Mouse (Mus musculus) neural tube, embryonic 13.5 days (tissue): ENCODE measurements around the gene Mpdu1. TPM values are rescaled to one million over a fixed set of nuclear protein-coding genes. Genes with fewer than 3 reads are reported as not detected.
"Not testable (repeated sequence)": the region's sequence is repeated elsewhere in the genome, so short reads cannot be mapped to it uniquely, and the experiment has no call there.

Source experiments
- ATAC-seq: fragments of 200-750 bp; cut with Nextera tagmentation; 2 replicates; pipeline ENCODE4 v1.8.0; 2017; ENCODE audit warnings: low read depth, mild to moderate bottlenecking, moderate TSS enrichment, moderate library complexity
- H3K27ac ChIP-seq: fragments of 300-500 bp; sonication (generic); replicated peaks from 2 replicates; pipeline ENCODE4 v1.5.1; 2015; ENCODE audit warnings: moderate library complexity, mild to moderate bottlenecking, inconsistent platforms
- H3K27me3 ChIP-seq: fragments of 300-500 bp; sonication (generic); 2 replicates; pipeline ENCODE4 v1.6.1; 2015; ENCODE audit warnings: mild to moderate bottlenecking, inconsistent platforms
- H3K36me3 ChIP-seq: fragments of 300-500 bp; sonication (generic); 2 replicates; pipeline ENCODE4 v1.6.1; 2015; ENCODE audit warnings: mild to moderate bottlenecking, inconsistent platforms
- H3K4me1 ChIP-seq: fragments of 300-500 bp; sonication (generic); replicated peaks from 2 replicates; pipeline ENCODE4 v1.6.1; 2015; ENCODE audit warnings: inconsistent platforms
- H3K4me2 ChIP-seq: fragments of 300-500 bp; sonication (generic); 2 replicates; pipeline ENCODE4 v1.6.1; 2015; ENCODE audit warnings: inconsistent platforms, mild to moderate bottlenecking, moderate library complexity
- H3K4me3 ChIP-seq: fragments of 300-500 bp; sonication (generic); 2 replicates; pipeline ENCODE4 v1.5.1; 2015; ENCODE audit warnings: mild to moderate bottlenecking, inconsistent platforms
- H3K9ac ChIP-seq: fragments of 300-500 bp; sonication (generic); 2 replicates; pipeline ENCODE4 v1.6.1; 2015; ENCODE audit warnings: moderate library complexity, mild to moderate bottlenecking, inconsistent platforms
- H3K9me3 ChIP-seq: fragments of 300-500 bp; sonication (generic); 2 replicates; pipeline ENCODE4 v1.6.1; 2016; ENCODE audit warnings: inconsistent platforms
- WGBS: fragments of 180-500 bp; shearing (Covaris S2); methylation state at CpG from one replicate; pipeline ENCODE4 v1.1.7; 2015; 5-methylcytosine and 5-hydroxymethylcytosine counted together
- polyA plus RNA-seq: library from polyadenylated mRNA; unstranded; fragments of >200 nt; fragmentation: Nextera tagmentation; extraction: Ambion mirVana; gene quantifications from 2 replicates; pipeline ENCODE4 v1.2.1, GENCODE M21; 2015

Mpdu1 gene
- polyA plus RNA-seq, 1 experiment from 2014 or later: 92.1 TPM

DNA sequence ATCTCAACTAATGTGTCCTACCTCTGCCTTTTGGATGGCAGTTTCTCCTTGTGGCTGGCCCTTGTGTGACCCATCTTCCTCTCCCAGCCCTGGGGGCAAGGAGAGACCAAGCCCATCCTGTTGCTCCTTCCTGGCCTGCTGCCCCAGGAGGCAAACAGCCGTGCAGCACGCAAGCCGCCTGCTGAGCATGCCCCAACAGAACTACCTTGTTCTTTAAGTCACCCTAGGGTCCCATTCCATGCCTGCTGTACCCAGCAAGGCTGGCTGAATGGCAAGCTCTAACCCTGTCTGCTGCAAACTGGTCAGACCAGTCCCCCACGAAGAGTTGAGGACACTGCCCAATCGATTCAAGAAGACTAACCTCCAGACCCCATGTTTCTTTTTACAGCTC lies 6.4 kb downstream of the Mpdu1 start:
- Histone ChIP-seq H3K4me2 (no peak overlapping the region), H3K9ac (peak overlapping the region; percentile 52; the same call in 1 of the 2 replicates), H3K9me3 (no peaks in the 10 kb centered on the region), H3K27me3 (no peaks in the 10 kb centered on the region), H3K4me1 (peaks cover 28% of the 10 kb centered on the region), H3K4me3 (0 out of 2 replicates have a peak overlapping the region, but pooled peaks have one; percentile 1), H3K27ac (0 out of 2 replicates have a peak overlapping the region, but pooled peaks have one; percentile 23), H3K36me3 (peaks cover 84% of the 10 kb centered on the region)
- no peak for ATAC-seq
- 75% methylated on average over 5 of the region's 5 CpGs for WGBS

DNA sequence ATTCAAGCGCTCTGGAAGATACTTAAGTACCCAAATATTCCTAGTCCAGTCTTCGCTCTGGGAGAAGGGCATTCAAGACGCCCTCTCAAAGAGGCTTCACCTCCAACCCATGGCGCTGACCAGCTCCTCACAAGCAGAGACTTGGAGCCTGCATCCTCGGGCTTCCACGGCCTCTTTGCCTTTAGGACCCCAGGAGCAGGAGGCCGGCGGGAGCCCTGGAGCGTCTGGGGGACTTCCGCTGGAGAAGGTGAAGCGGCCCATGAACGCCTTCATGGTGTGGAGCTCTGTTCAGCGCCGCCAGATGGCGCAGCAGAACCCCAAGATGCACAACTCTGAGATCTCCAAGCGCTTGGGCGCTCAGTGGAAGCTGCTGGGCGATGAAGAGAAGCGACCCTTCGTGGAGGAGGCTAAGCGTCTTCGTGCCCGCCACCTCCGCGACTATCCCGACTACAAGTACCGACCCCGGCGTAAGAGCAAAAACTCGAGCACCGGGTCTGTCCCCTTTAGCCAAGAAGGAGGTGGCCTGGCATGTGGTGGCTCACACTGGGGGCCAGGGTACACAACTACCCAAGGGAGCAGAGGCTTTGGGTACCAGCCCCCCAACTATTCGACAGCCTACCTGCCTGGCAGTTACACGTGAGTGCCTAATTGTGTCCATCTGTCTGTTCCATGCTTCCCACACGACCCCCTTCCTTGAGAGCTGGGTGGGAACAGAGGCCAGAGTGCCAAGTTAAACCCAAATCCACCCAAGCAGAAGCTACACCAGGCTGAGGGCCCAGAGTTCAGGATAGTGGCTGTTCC lies 7.0 kb downstream of the Mpdu1 start, which contains the start of gene Sox15:
TSS of gene Sox15 (plus strand) at position 51 of the 801 bp plus-strand sequence.
- no peaks in the 10 kb centered on the region for H3K27me3 ChIP-seq
- peak within 1 kb of the TSS; percentile 52; the same call in 1 of the 2 replicates for H3K9ac ChIP-seq
- no peaks in the 10 kb centered on the region for H3K9me3 ChIP-seq
- H3K4me3 ChIP-seq: 0 out of 2 replicates have a peak within 1 kb of the TSS, but pooled peaks have one; percentile 1
- 0 out of 2 replicates have a peak within 1 kb of the TSS, but pooled peaks have one; percentile 23 for H3K27ac ChIP-seq
- H3K4me1 ChIP-seq: peaks cover 22% of the 10 kb centered on the region
- H3K36me3 ChIP-seq: peaks cover 88% of the 10 kb centered on the region
- no peak within 1 kb of the TSS for H3K4me2 ChIP-seq
- 26% methylated on average over 34 of the region's 34 CpGs for WGBS
- peak; percentile 75; the same call in 1 of the 2 replicates for ATAC-seq

DNA sequence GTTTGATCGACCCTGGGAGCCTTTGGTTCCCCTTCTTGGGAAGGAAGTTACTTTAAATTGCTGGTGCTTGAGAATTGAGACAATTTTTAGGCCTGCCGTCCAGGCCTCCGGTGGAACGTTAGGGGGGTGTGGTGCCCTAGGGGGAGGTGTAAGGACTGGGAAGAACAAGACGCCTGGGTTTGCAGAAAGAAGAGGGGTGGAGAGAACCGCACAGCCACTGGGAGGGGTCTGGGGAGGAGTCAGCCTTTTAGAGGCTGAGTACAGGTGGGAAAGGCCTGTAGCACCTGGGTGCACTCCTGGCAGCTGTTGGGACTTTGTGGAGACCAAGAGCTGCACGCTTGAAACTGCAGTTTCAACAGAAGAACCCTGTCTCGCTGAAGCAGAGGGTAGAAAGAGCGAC lies 7.7 kb downstream of the Mpdu1 start:
- Histone ChIP-seq H3K4me3 (no peak overlapping the region), H3K36me3 (peaks cover 89% of the 10 kb centered on the region), H3K27ac (0 out of 2 replicates have a peak overlapping the region, but pooled peaks have one; percentile 2), H3K27me3 (no peaks in the 10 kb centered on the region), H3K9ac (0 out of 2 replicates have a peak overlapping the region, but pooled peaks have one; percentile 52), H3K4me2 (no peak overlapping the region), H3K4me1 (peaks cover 20% of the 10 kb centered on the region), H3K9me3 (no peaks in the 10 kb centered on the region)
- 48% methylated on average over 9 of the region's 9 CpGs for WGBS
- no peak for ATAC-seq

DNA sequence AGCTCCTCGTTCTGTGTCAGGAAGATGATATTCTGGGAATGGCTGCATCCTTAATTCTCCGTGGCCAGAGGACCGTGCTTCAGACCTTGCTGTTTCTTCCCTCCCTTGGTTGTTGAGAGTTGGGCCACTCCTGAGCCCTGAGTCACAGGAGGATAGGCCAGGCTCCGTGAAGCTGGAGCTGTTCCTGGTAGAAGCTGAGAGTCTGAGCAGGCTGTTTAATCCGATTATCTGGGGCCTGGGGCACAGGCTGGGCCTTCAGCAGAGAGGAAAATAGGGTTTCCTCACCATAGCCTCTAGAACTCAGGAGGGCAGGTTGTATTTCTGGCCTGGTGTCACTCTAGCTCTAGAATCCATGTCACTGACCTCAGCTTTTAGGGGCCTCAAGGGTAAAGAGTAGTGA lies 9.0 kb downstream of the Mpdu1 start:
- H3K9me3 ChIP-seq: no peaks in the 10 kb centered on the region
- ATAC-seq: no peak
- WGBS: 79% methylated on average over 5 of the region's 5 CpGs
- H3K4me1 ChIP-seq: peaks cover 20% of the 10 kb centered on the region
- no peak overlapping the region for H3K9ac ChIP-seq
- no peak overlapping the region for H3K4me2 ChIP-seq
- H3K36me3 ChIP-seq: peaks cover 90% of the 10 kb centered on the region
- H3K27ac ChIP-seq: no peak overlapping the region
- no peaks in the 10 kb centered on the region for H3K27me3 ChIP-seq
- no peak overlapping the region for H3K4me3 ChIP-seq

DNA sequence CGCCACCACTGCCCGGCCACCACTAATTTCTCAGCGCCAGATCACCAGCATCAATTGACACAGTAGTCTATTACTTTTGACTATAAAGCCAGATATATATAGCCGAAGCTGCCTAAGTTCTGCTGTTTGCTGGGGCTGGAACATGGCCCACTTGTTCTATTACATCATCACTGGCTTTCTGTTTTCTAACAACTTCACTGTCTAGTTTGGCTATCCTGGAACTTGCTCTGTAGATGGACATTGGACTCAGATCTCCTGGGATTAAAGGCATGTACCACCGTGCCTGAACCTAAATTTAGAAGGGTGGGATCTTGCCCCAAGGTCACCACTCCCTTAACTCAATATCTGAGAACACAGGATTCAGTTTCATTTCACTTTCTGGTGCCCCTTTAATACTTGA lies 16.6 kb downstream of the Mpdu1 start:
- Histone ChIP-seq H3K9ac (no peak overlapping the region), H3K27ac (no peak overlapping the region), H3K4me3 (no peak overlapping the region), H3K27me3 (no peaks in the 10 kb centered on the region), H3K4me2 (no peak overlapping the region), H3K9me3 (no peaks in the 10 kb centered on the region), H3K4me1 (no peaks in the 10 kb centered on the region), H3K36me3 (peaks cover 99% of the 10 kb centered on the region)
- no peak for ATAC-seq
- WGBS: 93% methylated on average over 5 of the region's 5 CpGs

DNA sequence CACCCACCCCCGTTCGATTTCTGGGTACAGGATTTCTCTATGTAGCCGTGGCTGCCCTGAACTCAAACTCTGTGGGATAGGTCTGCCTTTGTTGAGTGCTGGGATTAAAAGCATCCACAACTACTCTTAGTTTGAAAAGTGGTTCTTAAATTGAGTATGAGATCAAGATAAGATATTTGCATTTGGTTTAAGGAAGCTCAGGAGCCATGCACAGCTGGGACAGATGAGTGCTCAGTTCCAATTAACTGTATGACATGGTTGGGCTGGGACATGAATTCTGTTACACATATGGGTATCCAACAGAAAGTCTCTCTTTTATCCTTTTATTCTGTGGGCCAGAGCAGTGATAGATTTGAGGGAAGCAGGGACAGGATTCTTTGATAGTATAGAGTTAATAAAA lies 27.0 kb downstream of the Mpdu1 start:
- Histone ChIP-seq H3K4me1 (peaks cover 41% of the 10 kb centered on the region), H3K9ac (0 out of 2 replicates have a peak overlapping the region, but pooled peaks have one; percentile 38), H3K4me3 (no peak overlapping the region; the same call in 1 of the 2 replicates), H3K36me3 (peaks cover 33% of the 10 kb centered on the region), H3K9me3 (no peaks in the 10 kb centered on the region), H3K27ac (no peak overlapping the region), H3K27me3 (no peaks in the 10 kb centered on the region), H3K4me2 (peak overlapping the region; percentile 83)
- ATAC-seq: no peak
- 89% methylated on average over 3 of the region's 3 CpGs for WGBS

DNA sequence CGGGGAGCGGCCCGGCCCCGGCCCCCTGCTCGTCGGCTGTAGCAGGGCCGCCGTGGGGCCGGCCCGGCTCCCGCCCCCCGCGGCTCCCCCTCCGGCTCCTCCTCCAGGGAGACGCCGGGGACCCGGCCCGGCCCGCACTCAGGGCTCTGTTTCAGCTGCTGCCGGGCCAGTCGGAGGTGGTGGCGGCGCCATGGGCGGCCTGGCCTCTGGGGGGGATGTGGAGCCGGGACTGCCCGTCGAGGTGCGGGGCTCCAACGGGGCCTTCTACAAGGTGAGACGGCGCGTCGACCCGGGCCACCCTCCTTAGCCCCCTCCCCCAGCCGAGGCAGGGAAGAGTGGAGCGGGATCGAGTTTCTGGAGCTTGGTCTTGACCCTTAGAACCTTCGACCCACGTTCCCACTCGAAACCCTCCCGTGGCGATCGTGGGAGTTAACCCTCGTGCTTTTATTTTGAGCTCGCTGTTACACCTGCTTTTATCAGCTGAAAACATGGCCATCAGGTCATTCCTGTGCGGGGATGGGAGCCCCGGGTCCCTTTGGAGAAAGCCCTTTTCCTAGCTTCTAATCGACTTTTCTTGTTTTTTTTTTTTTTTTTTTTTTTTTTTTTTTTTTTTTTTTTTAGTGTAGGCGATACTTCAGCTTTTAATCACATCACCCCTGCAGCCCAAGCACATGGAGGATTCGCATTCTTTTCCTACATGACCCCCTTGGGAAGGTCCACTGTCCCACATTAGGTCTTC lies 29.1 kb downstream of the Mpdu1 start:
- 1% methylated on average over 48 of the region's 50 CpGs for WGBS

DNA sequence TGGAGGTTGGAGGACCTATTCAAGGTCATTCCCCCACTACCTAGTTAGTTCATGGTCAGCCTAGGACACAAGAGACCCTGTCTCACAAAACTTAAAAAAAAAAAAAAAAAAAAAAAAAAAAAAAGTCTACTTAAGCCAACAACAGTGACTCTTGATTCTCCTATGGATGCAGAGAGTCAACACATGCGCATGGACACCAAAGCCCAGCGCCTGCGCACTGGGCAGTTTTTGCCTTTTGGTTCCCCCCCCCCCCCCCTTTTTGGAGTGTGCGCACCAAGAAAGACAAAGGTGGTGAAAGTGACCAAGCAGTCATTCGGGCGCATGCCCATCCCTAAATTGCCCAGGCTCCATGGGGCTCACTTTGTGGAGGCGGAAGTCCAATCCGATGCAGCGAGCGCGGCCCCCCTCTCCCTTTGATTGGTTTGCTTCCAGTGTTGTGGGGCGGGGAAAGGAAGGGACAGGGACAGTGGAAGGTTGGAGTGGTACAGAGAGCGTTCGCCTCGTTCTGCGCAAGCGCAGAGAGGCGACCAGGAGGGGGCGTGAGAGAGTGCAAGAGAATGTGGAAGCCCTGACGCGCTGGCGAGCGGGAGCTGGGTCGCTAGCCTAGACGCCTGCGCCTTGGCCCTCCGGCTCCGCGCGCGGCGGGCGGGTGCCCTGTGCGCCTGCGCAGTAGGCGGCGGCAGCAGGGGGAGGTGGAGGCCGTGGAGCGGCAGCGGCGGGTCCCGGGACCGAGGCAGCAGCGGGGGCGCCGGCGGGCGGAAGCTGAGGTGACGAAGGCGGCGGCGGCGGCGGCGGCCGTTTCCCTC lies 30.0 kb downstream of the Mpdu1 start, which contains the start of gene Fxr2:
TSS of gene Fxr2 (plus strand) at position 707 of the 806 bp plus-strand sequence.
- H3K4me2 ChIP-seq: peak within 1 kb of the TSS; percentile 83
- WGBS: 0% methylated on average over 41 of the region's 56 CpGs
- H3K9me3 ChIP-seq: no peaks in the 10 kb centered on the region
- H3K4me1 ChIP-seq: peaks cover 41% of the 10 kb centered on the region
- ATAC-seq: peak; percentile 99
- peaks cover 9% of the 10 kb centered on the region for H3K36me3 ChIP-seq
- H3K9ac ChIP-seq: peak within 1 kb of the TSS; percentile 99
- H3K27ac ChIP-seq: peak within 1 kb of the TSS; percentile 97
- no peaks in the 10 kb centered on the region for H3K27me3 ChIP-seq
- peak within 1 kb of the TSS; percentile 99 for H3K4me3 ChIP-seq

More for the DNA sequence above, 29.1 kb downstream of the Mpdu1 start:
- peak overlapping the region; percentile 97 for H3K27ac ChIP-seq
- ATAC-seq: peak; percentile 59
- peak overlapping the region; percentile 99 for H3K9ac ChIP-seq
- no peaks in the 10 kb centered on the region for H3K9me3 ChIP-seq
- peaks cover 15% of the 10 kb centered on the region for H3K36me3 ChIP-seq
- no peaks in the 10 kb centered on the region for H3K27me3 ChIP-seq
- H3K4me1 ChIP-seq: peaks cover 41% of the 10 kb centered on the region
- H3K4me3 ChIP-seq: peak overlapping the region; percentile 99
- peak overlapping the region; percentile 83 for H3K4me2 ChIP-seq

DNA sequence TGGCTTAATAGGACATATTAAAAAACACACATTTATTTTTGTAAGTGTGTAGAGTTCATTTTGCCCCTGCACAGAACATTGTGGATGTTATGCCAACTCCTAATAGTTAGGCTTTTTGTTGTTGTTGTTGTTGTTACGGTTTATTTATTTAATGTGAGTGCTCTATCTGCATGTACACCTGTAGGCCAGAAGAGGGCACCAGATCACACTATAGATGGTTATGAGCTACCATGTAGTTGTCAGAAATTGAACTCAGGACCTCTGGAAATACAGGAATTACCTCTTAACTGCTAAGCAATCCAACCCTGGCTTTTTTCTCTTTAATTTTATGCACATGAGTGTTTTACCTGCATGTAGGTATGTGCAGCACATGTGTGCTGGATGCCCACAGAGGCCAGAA lies 32.6 kb downstream of the Mpdu1 start:
- Histone ChIP-seq H3K4me3 (no peak overlapping the region), H3K36me3 (no peaks in the 10 kb centered on the region), H3K9ac (no peak overlapping the region), H3K27me3 (no peaks in the 10 kb centered on the region), H3K4me1 (peaks cover 18% of the 10 kb centered on the region), H3K27ac (no peak overlapping the region), H3K9me3 (no peaks in the 10 kb centered on the region), H3K4me2 (no peak overlapping the region)
- no peak for ATAC-seq
- 70% methylated on average over 1 of the region's 1 CpGs for whole genome bisulfite sequencing

DNA sequence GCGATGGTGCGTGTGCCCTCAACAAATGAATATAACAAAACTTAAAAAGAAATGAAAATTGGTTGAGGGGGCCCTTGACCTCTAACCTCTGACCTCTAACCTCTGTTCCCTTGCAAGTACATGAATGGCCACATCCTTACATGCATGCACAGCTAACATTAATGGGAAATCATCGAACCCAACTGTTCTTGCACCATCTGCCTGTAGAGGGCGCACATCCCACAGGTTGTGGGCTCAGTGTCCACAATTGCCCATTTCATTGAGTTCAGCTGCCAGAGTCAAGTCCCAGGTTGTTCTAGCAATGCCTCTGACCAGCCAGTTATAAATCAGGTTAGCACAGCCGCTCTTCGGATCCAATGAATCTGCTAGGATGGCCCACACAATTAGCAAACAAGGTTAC lies 34.2 kb downstream of the Mpdu1 start:
- H3K36me3 ChIP-seq: no peaks in the 10 kb centered on the region
- 32% methylated on average over 6 of the region's 6 CpGs for WGBS
- no peaks in the 10 kb centered on the region for H3K9me3 ChIP-seq
- H3K27ac ChIP-seq: no peak overlapping the region
- no peak overlapping the region for H3K4me3 ChIP-seq
- no peaks in the 10 kb centered on the region for H3K27me3 ChIP-seq
- no peak overlapping the region for H3K9ac ChIP-seq
- H3K4me2 ChIP-seq: no peak overlapping the region
- ATAC-seq: no peak
- peaks cover 6% of the 10 kb centered on the region; the same call in 1 of the 2 replicates for H3K4me1 ChIP-seq

DNA sequence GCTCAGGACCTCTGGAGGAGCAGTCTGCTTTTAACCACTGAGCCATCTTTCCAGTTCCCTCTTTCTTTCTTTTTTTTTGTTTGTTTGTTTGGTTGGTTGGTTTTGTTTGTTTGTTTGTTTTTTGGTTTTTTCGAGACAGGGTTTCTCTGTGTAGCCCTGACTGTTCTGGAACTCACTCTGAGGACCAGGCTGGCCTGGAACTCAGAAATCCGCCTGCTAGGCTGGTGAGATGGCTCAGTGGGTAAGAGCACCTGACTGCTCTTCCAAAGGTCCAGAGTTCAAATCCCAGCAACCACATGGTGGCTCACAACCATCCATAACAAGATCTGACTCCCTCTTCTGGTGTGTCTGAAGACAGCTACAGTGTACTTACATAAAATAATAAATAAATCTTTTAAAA lies 38.1 kb downstream of the Mpdu1 start:
- H3K9ac ChIP-seq, H3K4me3 ChIP-seq: not testable (repeated sequence)
- WGBS: 88% methylated on average over 2 of the region's 2 CpGs

More for the DNA sequence above, 38.1 kb downstream of the Mpdu1 start:
- H3K27me3 ChIP-seq, H3K9me3 ChIP-seq, ATAC-seq, H3K27ac ChIP-seq, H3K36me3 ChIP-seq, H3K4me2 ChIP-seq: not testable (repeated sequence)
- peaks cover 11% of the 10 kb centered on the region for H3K4me1 ChIP-seq
